ENCODE assay signal across 23 mouse cellular contexts in genomic region chrX:23388716-23389115, GRCm38 (mm10). TPM values are rescaled to one million over a fixed set of nuclear protein-coding genes. Genes with fewer than 3 reads are reported as not detected.
DNase-seq lines count a peak whose midpoint lies in the region; ATAC-seq and TF ChIP-seq lines count a peak whose summit lies in the region.
"Had no signal": no experiment of that assay in that cellular context is flagged by ENCODE, and none has a peak within 500 bp of the region (broad histone marks: within the 10 kb centered on the region; RNA-seq: fewer than 3 reads in every experiment).

No protein-coding gene starts in this region.

- no peak overlapping the region for H3K4me2 ChIP-seq in intestine, embryonic 15.5 days (replicated peaks)
- H3K4me2 ChIP-seq in intestine, postnatal 0 days (replicated peaks; ENCODE audit: low read depth): no peak overlapping the region
- H3K4me2 ChIP-seq: embryonic facial prominence, embryonic 12.5 days; forebrain, embryonic 13.5 days; forebrain, embryonic 15.5 days had no signal

- H3K9ac ChIP-seq in liver, adult 2 months (ENCODE audit: low read depth, low read length): no peak overlapping the region
- no peak overlapping the region for H3K9ac ChIP-seq in intestine, embryonic 15.5 days
- H3K9ac ChIP-seq in intestine, postnatal 0 days (ENCODE audit: low read depth, low read length): no peak overlapping the region
- H3K9ac ChIP-seq: embryonic facial prominence, embryonic 12.5 days; forebrain, embryonic 13.5 days; forebrain, embryonic 15.5 days had no signal

- no peaks in the 10 kb centered on the region for H3K27me3 ChIP-seq in liver, adult 2 months (ENCODE audit: control insufficient read depth, insufficient read depth, low read length)
- H3K27me3 ChIP-seq in intestine, embryonic 15.5 days (replicated peaks): no peaks in the 10 kb centered on the region
- H3K27me3 ChIP-seq in intestine, postnatal 0 days (replicated peaks; ENCODE audit: control insufficient read depth, insufficient read depth, low read length): no peaks in the 10 kb centered on the region
- H3K27me3 ChIP-seq: CH12.LX; embryonic facial prominence, embryonic 12.5 days; forebrain, embryonic 13.5 days; forebrain, embryonic 15.5 days had no signal

- no peaks in the 10 kb centered on the region for H3K9me3 ChIP-seq in intestine, embryonic 15.5 days
- H3K9me3 ChIP-seq in intestine, postnatal 0 days (ENCODE audit: control insufficient read depth): no peaks in the 10 kb centered on the region
- H3K9me3 ChIP-seq: embryonic facial prominence, embryonic 10.5 days; embryonic facial prominence, embryonic 12.5 days; forebrain, embryonic 13.5 days; forebrain, embryonic 15.5 days; G1E had no signal

- no peaks in the 10 kb centered on the region; the same call in 1 of the 2 replicates for H3K4me1 ChIP-seq in liver, adult 2 months (ENCODE audit: control insufficient read depth, insufficient read depth, low read length)
- no peaks in the 10 kb centered on the region for H3K4me1 ChIP-seq in intestine, embryonic 15.5 days (replicated peaks)
- no peaks in the 10 kb centered on the region for H3K4me1 ChIP-seq in intestine, postnatal 0 days (replicated peaks; ENCODE audit: control insufficient read depth, insufficient read depth, low read length)
- H3K4me1 ChIP-seq: embryonic facial prominence, embryonic 10.5 days; embryonic facial prominence, embryonic 12.5 days; forebrain, embryonic 13.5 days; forebrain, embryonic 15.5 days had no signal

- ATAC-seq in intestine, embryonic 15.5 days: peak; percentile 82
- 0 out of 2 replicates have a peak, but pooled peaks have one; percentile 10 for ATAC-seq in intestine, postnatal 0 days
- ATAC-seq: activated CD4-positive, CD25-positive, alpha-beta regulatory T cell, adult 4 months; CD4-positive, CD25-positive, alpha-beta regulatory T cell, adult 4 months; forebrain, embryonic 13.5 days; forebrain, embryonic 15.5 days; Patski had no signal

- no peaks in the 10 kb centered on the region for H3K79me2 ChIP-seq in liver, adult 2 months (ENCODE audit: control insufficient read depth, insufficient read depth, low read length)

- DNase-seq in liver, adult 2 months (ENCODE audit: extremely low read depth, low read depth, low spot score): peak; percentile 43
- no peak for DNase-seq in liver
- no peak for DNase-seq in layer of hippocampus, postnatal 36 days
- DNase-seq: adrenal gland, adult 8-10 months; adrenal gland, postnatal 14 days; adrenal gland, postnatal 36 days; B cell, adult 2 months; cerebellum, adult 11-12 months; cerebellum, adult 2 months; cerebellum, adult 9-10 months; cerebellum, postnatal 10 days; cerebellum, postnatal 25 days had no signal

- TF ChIP-seq POLR2A in liver, adult 2 months (IDR thresholded peaks at IDR 0.05; ENCODE audit: extremely low read depth, insufficient read depth, low read length): no peak

- H3K4me3 ChIP-seq in liver, adult 2 months (ENCODE audit: insufficient read depth, low read depth, low read length): no peak overlapping the region
- no peak overlapping the region for H3K4me3 ChIP-seq in intestine, embryonic 15.5 days (replicated peaks)
- no peak overlapping the region for H3K4me3 ChIP-seq in intestine, postnatal 0 days (ENCODE audit: low read depth, low read length)
- H3K4me3 ChIP-seq: embryonic facial prominence, embryonic 10.5 days; embryonic facial prominence, embryonic 12.5 days; forebrain, embryonic 13.5 days; forebrain, embryonic 15.5 days had no signal

- WGBS in liver, adult 2 months: 36% methylated on average over 4 of the region's 4 CpGs
- WGBS in intestine, embryonic 15.5 days: 41% methylated on average over 4 of the region's 4 CpGs
- WGBS in intestine, postnatal 0 days: 30% methylated on average over 4 of the region's 4 CpGs

- H3K27ac ChIP-seq in liver, adult 2 months (replicated peaks; ENCODE audit: insufficient read depth, low read depth, low read length): no peak overlapping the region
- H3K27ac ChIP-seq in intestine, embryonic 15.5 days: no peak overlapping the region
- H3K27ac ChIP-seq in intestine, postnatal 0 days (ENCODE audit: low read depth, low read length): no peak overlapping the region
- H3K27ac ChIP-seq: embryonic facial prominence, embryonic 10.5 days; embryonic facial prominence, embryonic 12.5 days; forebrain, embryonic 13.5 days; forebrain, embryonic 15.5 days had no signal

- H3K36me3 ChIP-seq in liver, adult 2 months (ENCODE audit: control insufficient read depth, insufficient read depth, low read length): no peaks in the 10 kb centered on the region
- no peaks in the 10 kb centered on the region for H3K36me3 ChIP-seq in intestine, embryonic 15.5 days
- no peaks in the 10 kb centered on the region for H3K36me3 ChIP-seq in intestine, postnatal 0 days (ENCODE audit: control insufficient read depth, insufficient read depth)
- H3K36me3 ChIP-seq: embryonic facial prominence, embryonic 10.5 days; embryonic facial prominence, embryonic 12.5 days; forebrain, embryonic 15.5 days; G1E had no signal

- no peak for TF ChIP-seq CTCF in liver, adult 2 months (IDR thresholded peaks at IDR 0.05; ENCODE audit: low read depth, low read length)
- TF ChIP-seq CTCF in intestine, postnatal 0 days (IDR thresholded peaks at IDR 0.05; ENCODE audit: low read depth): no peak

RNA-seq across cellular contexts. Expression of gene Klhl13, which starts 23.8 kb away (rescaled TPM):
- 12.3 and 13.0 TPM in 2 replicates for total RNA-seq in liver, adult 2 months (2014; rRNA removed)
- 3.3 and 3.9 TPM in 2 replicates for polyA plus RNA-seq in liver, adult 2 months (2012; rRNA removed)
- polyA plus RNA-seq in intestine, embryonic 15.5 days (2015; fragmentation: Nextera tagmentation; extraction: Ambion mirVana): 38.4 and 44.6 TPM in 2 replicates
- 10.5 and 11.7 TPM in 2 replicates for polyA plus RNA-seq in intestine, postnatal 0 days (2015; fragmentation: Nextera tagmentation; extraction: Ambion mirVana)
- total RNA-seq in layer of hippocampus, postnatal 36 days (2021): 10 to 100 TPM; 31.3 to 39.3 TPM
- total RNA-seq: G1E had no signal
- polyA plus RNA-seq: activated CD4-positive, CD25-positive, alpha-beta regulatory T cell, adult 4 months; CD4-positive, CD25-positive, alpha-beta regulatory T cell, adult 4 months; G1E; Patski had no signal
